Mouse (Mus musculus): ENCODE data around the gene Spcs2. TPM values are rescaled to one million over a fixed set of nuclear protein-coding genes. Genes with fewer than 3 reads are reported as not detected.

Gene Spcs2
- polyA plus RNA-seq, 1 experiment: 101 TPM

DNA sequence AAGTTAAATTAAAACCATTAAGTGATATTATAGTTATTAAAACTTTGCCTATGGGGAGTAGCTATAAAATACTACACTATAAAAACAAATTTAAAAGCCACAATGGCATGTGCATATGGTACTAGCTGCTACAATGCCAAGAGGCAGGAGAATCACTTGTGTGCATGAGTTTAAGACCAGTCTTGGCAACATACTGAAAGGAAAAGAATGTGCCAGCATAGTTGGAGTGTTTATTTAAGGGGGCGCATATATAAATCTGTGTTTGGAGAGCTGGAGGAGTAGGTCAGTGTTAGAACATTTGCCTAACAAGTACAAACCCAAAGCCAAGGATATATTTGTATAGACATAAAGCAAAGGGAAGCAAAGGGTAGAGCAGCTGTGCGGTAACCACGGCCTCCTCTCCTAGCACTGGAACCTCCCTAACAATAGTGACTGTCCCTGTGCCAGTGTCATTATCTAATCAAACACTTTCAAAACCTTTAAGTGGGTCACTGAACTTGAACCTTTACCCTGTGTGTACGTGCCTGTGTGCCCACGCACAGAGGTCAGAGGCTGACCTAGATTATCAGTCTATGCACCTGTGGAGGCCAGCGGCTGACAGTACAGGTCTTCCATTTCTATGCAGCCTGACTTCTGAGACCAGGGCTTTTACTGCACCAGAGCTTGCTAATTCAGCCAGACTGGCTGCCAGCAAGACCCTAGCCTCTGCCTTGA lies 25.7 kb downstream of the Spcs2 start:
- DNase-seq (ENCODE audit: low read depth): no peak
- TF ChIP-seq CTCF (IDR thresholded peaks at IDR 0.05; ENCODE audit: borderline replicate concordance, extremely low read depth, insufficient read depth, insufficient read length) (no peak), POLR2A (IDR thresholded peaks at IDR 0.05; ENCODE audit: borderline replicate concordance, extremely low read depth, insufficient read depth, insufficient read length, poor library complexity, severe bottlenecking) (no peak)

DNA sequence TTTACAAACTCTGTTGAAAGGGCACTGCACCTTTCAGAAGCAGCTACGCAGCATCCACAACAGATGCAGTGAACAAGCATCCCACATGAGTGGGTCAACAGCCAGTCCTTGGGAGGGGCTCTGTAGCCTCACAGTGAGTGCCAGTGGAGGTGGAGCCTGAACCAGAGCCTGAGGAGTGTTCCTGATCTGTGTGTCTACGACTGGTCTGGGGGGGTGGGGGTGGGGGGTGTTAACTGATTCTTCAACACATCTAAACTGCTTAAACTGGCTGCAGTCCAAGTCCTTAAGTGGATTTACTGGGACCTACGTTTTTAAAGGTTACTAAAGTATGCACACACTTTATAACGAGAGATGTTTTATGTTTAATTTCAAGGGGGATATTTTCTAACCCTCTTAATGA lies 26.5 kb downstream of the Spcs2 start:
- DNase-seq (ENCODE audit: low read depth): peak; percentile 24
- TF ChIP-seq POLR2A (IDR thresholded peaks at IDR 0.05; ENCODE audit: borderline replicate concordance, extremely low read depth, insufficient read depth, insufficient read length, poor library complexity, severe bottlenecking) (no peak), CTCF (IDR thresholded peaks at IDR 0.05; ENCODE audit: borderline replicate concordance, extremely low read depth, insufficient read depth, insufficient read length) (no peak)

DNA sequence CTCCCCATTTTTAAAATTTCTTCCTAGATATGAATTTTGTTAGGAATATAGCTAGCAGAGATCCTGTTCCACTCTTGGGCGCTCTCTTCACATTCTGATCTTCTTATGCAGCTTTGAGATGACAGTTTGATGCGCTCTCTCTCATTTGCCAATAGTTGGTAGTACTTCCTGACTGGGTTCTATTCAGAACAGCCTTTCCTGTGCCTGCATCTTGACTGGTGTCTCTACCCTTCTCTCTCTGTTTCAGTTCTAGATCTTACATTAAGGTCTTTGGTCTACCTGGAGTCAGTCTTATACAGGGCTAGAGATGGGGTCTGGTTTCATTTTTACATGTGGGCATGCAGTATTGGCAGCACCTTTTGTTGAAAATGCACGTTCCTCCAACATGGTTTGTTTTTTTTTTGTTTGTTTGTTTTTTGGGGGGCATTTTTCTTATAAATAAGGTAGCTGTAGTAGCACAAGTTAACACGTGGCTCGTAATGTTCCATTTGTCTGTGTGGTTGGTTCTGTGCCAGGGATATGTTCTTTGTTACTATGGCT lies 28.9 kb downstream of the Spcs2 start:
- TF ChIP-seq POLR2A (IDR thresholded peaks at IDR 0.05; ENCODE audit: borderline replicate concordance, extremely low read depth, insufficient read depth, insufficient read length, poor library complexity, severe bottlenecking) (no peak), CTCF (IDR thresholded peaks at IDR 0.05; ENCODE audit: borderline replicate concordance, extremely low read depth, insufficient read depth, insufficient read length) (no peak)
- no peak for DNase-seq (ENCODE audit: low read depth)

DNA sequence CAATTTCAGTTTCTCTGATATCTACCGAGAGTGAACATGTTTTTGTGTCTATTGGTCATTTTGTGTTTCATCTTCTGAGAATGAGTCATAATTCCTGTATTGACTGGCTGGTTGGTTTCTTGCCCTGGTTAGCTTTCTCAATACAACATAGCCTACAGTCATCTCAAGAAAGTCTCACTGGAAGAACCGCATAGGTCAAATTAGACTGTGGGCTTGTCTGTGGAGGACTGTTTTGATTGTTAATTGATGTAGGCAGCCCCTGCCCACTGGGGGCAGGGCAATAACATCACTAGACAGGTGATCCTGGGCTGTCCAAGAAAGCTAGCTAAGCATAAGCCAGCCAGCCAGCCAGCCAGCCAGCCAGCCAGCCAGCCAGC lies 29.4 kb downstream of the Spcs2 start:
- no peak for TF ChIP-seq CTCF (IDR thresholded peaks at IDR 0.05; ENCODE audit: borderline replicate concordance, extremely low read depth, insufficient read depth, insufficient read length)
- TF ChIP-seq POLR2A (IDR thresholded peaks at IDR 0.05; ENCODE audit: borderline replicate concordance, extremely low read depth, insufficient read depth, insufficient read length, poor library complexity, severe bottlenecking): no peak
- DNase-seq (ENCODE audit: low read depth): no peak

DNA sequence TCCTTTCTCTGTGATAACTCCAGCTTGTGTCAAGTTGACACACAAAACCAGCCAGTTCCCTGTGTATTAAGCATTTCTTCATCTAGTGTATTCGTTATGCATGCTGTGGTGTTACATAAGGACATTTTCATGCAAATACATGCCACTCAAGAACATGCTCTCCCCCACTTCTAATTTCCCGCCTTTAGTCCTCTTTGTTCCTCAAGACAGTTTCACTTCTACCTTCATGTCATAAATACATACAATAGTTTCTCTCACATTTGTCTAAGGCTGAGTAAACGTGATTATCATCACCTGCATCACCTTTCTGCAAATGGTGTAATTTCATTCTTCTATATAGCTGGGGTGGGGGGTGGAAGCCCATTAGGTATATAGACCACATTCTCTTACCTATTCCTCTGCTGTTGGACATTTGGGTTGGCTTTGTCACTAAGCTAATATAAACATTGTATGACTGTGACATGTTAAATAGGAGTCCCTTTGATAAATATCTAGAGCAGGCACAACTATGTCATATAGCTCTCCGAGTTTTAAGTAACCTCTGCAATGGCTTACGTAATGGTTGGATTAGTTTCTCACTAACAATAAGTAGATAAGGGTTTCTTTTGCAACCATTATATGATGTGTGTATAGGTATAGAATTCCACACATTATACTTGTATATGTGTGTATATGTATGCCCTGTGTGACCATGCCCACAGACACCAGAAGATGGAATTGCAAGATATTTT lies 30.0 kb downstream of the Spcs2 start:
- TF ChIP-seq CTCF (IDR thresholded peaks at IDR 0.05; ENCODE audit: borderline replicate concordance, extremely low read depth, insufficient read depth, insufficient read length): no peak
- TF ChIP-seq POLR2A (IDR thresholded peaks at IDR 0.05; ENCODE audit: borderline replicate concordance, extremely low read depth, insufficient read depth, insufficient read length, poor library complexity, severe bottlenecking): no peak
- no peak for DNase-seq (ENCODE audit: low read depth)

DNA sequence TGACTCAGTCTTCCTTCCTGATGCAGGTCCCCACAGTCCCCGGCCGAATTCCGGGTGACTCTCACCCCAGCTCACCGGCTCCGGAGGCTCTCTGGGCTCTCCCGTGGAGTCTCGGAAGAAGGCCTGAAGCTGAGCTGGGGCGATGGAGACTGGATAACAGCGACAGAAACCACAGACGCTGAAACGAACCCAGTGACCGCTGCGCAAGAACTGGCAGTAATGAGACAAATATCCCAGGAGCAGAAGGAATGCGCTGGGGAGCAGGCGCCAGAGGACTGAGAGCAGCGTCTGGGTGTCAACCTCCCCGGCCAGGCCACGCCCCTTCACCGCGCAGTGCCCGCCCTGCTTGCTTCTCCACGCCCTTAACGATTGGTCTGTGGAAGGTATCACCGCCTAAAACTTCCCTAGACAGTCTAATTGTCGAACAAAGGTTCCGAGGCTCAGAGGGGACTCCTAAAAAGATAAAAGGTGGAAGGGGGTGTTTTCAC lies 35.1 kb downstream of the Spcs2 start, which contains the start of gene Neu3:
Gene Neu3 (minus strand): TSS at position 335 of the 488 bp plus-strand sequence.
- peak; percentile 93 for DNase-seq (ENCODE audit: low read depth)
- TF ChIP-seq POLR2A (IDR thresholded peaks at IDR 0.05; ENCODE audit: borderline replicate concordance, extremely low read depth, insufficient read depth, insufficient read length, poor library complexity, severe bottlenecking) (no peak), CTCF (IDR thresholded peaks at IDR 0.05; ENCODE audit: borderline replicate concordance, extremely low read depth, insufficient read depth, insufficient read length) (no peak)

DNA sequence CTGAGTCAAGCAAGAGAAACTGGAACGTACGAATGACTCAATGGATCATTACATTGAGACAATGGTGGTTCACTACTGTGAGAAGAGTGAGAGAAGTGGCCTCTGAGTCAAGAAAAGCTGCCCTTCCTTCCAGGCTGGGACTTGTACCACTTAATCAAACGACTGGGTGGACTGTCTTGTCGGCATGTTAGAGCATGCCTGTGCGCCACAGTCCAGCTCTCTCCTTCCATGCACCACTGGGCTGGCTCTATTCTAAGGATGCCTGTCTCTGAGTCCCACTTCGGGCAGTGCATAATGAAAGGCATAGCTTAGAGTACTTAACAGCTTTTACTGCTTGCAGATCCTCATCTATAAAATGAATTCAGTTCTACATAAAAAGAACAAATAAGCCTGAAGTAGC lies 37.2 kb downstream of the Spcs2 start:
- TF ChIP-seq POLR2A (IDR thresholded peaks at IDR 0.05; ENCODE audit: borderline replicate concordance, extremely low read depth, insufficient read depth, insufficient read length, poor library complexity, severe bottlenecking) (no peak), CTCF (IDR thresholded peaks at IDR 0.05; ENCODE audit: borderline replicate concordance, extremely low read depth, insufficient read depth, insufficient read length) (no peak)
- DNase-seq (ENCODE audit: low read depth): no peak

DNA sequence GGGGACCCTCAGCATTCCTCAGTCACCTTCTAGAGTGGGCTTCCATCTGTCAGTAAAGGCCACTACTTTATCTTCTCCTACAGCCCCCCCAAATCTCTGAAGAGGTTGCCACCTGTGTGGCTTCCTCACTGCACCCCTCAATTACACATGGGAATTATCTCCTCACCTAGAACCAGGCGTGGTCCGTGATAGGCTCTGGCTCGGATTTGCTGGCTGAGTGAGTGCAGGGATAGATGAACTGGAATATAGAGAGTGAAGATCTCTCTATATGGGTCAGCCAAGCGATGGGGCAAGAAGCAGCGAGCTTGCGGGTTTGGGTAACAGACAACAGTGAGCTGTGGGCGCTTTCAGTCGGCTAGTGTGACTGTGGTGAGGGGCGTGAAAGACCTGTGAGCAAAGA lies 37.8 kb downstream of the Spcs2 start:
- TF ChIP-seq POLR2A (IDR thresholded peaks at IDR 0.05; ENCODE audit: borderline replicate concordance, extremely low read depth, insufficient read depth, insufficient read length, poor library complexity, severe bottlenecking): no peak
- no peak for TF ChIP-seq CTCF (IDR thresholded peaks at IDR 0.05; ENCODE audit: borderline replicate concordance, extremely low read depth, insufficient read depth, insufficient read length)
- no peak for DNase-seq (ENCODE audit: low read depth)

DNA sequence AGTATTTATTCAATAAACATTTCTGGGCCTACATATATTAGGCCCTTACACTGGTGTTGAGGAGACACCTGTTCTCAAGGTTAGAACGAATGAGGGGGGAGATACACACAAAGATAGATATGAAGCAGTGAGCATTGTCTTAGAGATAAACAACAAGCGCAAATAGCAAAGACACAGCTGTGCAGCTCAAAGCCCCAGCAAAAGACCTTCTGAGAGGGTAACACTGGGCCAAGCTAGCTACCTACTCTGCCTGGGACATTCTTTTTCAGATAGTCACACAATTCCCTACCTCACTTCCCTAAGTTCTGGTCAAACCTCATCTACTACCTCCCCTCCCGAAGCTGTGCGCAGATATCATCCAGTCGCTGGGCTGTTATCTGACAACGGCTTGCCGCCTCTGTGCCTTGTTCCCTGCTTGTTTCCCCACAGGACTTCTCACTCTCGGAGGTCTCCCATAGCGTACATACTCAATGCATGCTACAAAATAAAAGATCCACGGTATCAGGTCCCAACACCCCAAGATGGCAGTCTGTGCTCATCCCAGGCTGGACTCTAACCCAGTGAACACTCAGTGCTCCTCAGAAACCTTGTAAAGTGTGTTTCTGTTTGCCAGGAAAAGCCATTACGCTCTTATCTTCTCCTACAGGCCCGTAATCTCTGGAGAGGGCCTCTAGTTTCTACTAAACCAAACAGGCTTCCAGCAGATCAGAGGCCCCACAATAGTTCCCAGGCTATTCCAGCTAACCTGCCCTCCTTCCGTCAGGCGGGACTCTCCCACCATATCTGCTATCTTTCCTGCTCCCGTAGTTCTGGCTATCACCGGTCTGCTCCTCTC lies 38.4 kb downstream of the Spcs2 start:
- DNase-seq (ENCODE audit: low read depth): no peak
- TF ChIP-seq POLR2A (IDR thresholded peaks at IDR 0.05; ENCODE audit: borderline replicate concordance, extremely low read depth, insufficient read depth, insufficient read length, poor library complexity, severe bottlenecking) (no peak), CTCF (IDR thresholded peaks at IDR 0.05; ENCODE audit: borderline replicate concordance, extremely low read depth, insufficient read depth, insufficient read length) (no peak)

DNA sequence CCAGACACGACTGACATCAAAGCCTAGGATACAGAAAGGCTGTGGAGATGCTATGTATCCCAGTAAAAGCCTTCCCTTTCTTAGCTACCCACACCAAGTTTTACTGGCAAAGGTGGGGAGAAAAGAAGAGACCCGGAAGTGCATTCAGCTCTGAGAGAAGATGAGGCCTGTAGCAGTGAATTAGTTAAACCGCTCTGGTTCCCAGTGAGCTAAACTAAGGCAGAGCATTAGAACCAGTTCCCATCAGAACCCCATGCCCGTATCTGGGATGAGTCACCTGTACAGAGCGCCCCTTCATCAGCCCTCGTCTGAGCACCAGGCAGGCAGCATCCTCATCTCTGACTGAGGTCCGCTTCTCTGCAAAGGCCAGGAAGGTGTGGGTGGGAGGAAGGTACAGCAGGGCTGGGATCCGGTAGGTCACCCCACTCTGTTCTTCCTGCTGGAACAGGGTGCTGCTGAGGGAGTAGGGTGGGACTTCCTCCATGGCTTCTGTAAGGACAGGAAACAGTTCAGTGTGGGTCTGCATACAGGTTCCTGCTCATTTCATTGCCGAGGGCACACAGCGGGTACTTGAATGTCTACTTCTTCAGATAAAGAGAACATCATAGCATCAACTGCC lies 40.1 kb downstream of the Spcs2 start:
- DNase-seq (ENCODE audit: low read depth): no peak
- TF ChIP-seq CTCF (IDR thresholded peaks at IDR 0.05; ENCODE audit: borderline replicate concordance, extremely low read depth, insufficient read depth, insufficient read length) (no peak), POLR2A (IDR thresholded peaks at IDR 0.05; ENCODE audit: borderline replicate concordance, extremely low read depth, insufficient read depth, insufficient read length, poor library complexity, severe bottlenecking) (no peak)
